Mouse (Mus musculus): Measurements from ENCODE around the gene C1qtnf6.

C1qtnf6 gene

DNA sequence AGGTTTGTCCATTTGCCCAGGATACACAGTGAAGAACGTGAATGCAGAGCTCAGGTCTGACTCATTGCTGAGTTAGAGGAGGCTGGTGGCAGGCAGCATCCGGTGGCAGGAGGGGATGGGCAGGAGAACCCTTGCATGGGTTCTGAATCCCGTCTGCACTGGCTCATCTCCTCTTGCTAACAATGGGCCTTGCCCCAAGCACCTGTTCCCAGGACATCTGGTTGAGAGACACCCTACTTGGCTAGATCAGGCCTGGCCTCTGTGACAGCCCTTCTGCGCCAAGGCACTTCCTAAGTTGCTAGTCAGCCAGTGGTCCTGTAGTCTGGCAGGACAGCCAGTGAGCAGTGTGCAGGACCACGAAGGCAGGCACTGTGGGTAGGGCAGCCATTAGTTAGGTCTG is 51.7 kb downstream of the C1qtnf6 start:
- no peak for DNase-seq

GRCm38 (mm10) chr15:78478073-78478472 is 53.1 kb downstream of the C1qtnf6 start:
- no peak for DNase-seq

DNA sequence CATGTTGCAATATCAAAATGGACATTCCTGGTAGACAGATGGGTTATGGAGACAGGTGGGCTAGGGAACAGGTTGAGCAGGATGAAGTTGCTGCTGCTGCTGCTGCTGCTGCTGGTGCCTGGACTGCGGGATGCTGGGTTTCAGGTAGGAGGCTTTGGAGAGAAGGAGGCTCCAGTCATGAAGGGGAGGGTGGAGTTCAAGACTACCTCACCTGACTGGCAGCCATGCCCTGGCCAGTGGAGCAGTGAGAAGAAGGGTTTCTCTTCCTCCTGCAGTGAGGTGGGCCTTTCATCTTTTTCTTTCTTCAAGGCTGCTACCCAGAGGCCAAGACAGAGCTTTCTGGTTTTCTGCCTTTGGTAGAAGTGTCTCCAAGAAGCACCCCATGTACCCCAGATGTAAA is 54.3 kb downstream of the C1qtnf6 start:
- no peak for DNase-seq

GRCm38 (mm10) chr15:78475604-78476031 is 55.6 kb downstream of the C1qtnf6 start:
- DNase-seq, result peak in 1 of 2 experiments; percentile 6

GRCm38 (mm10) chr15:78473442-78473841 is 57.8 kb downstream of the C1qtnf6 start:
- DNase-seq, result no peak
